Mouse (Mus musculus) cerebellum, postnatal 36 days (tissue): ENCODE data around the gene Cyth3.

Experiments
- DNase-seq, 2 experiments: peaks; one replicate each; pipeline ENCODE4 v3.0.0; 2021 to 2022; ENCODE audit warnings: mixed read lengths in 2 of 2

Cyth3 gene

GRCm38 (mm10) chr5:143669839-143670238 lies 47.6 kb downstream of the Cyth3 start:
- no peak for DNase-seq

- no peak for DNase-seq
These were observed 48.6 kb downstream of the Cyth3 start for GRCm38 (mm10) chr5:143670740-143671415.

GRCm38 (mm10) chr5:143674576-143674975 lies 52.3 kb downstream of the Cyth3 start:
- DNase-seq = no peak

- no peak for DNase-seq
These were observed 54.2 kb downstream of the Cyth3 start for GRCm38 (mm10) chr5:143676218-143676985.

- DNase-seq = no peak
These were observed 55.1 kb downstream of the Cyth3 start for GRCm38 (mm10) chr5:143677363-143677762.

- DNase-seq = no peak
These were observed 56.5 kb downstream of the Cyth3 start for GRCm38 (mm10) chr5:143678634-143679271.

- DNase-seq = no peak
These were observed 57.4 kb downstream of the Cyth3 start for GRCm38 (mm10) chr5:143679654-143680053.

GRCm38 (mm10) chr5:143683696-143684095 lies 61.4 kb downstream of the Cyth3 start:
- DNase-seq = no peak

- no peak for DNase-seq
These were observed 62.7 kb downstream of the Cyth3 start for GRCm38 (mm10) chr5:143684911-143685390.

- no peak for DNase-seq
These were observed 64.2 kb downstream of the Cyth3 start for GRCm38 (mm10) chr5:143686456-143686855.

GRCm38 (mm10) chr5:143687589-143687988 lies 65.3 kb downstream of the Cyth3 start:
- DNase-seq = no peak

- no peak for DNase-seq
These were observed 68.1 kb downstream of the Cyth3 start for GRCm38 (mm10) chr5:143690392-143690791.

GRCm38 (mm10) chr5:143690926-143691325 lies 68.7 kb downstream of the Cyth3 start:
- no peak for DNase-seq

GRCm38 (mm10) chr5:143696323-143696722 lies 74.1 kb downstream of the Cyth3 start:
- no peak for DNase-seq

GRCm38 (mm10) chr5:143698454-143698853 lies 76.2 kb downstream of the Cyth3 start:
- DNase-seq = no peak

- no peak for DNase-seq
These were observed 78.0 kb downstream of the Cyth3 start for GRCm38 (mm10) chr5:143700247-143700646.

- no peak for DNase-seq
These were observed 78.8 kb downstream of the Cyth3 start for GRCm38 (mm10) chr5:143701074-143701473.

- DNase-seq = peak; percentile 56 to 63
These were observed 82.8 kb downstream of the Cyth3 start for GRCm38 (mm10) chr5:143704875-143705658.

GRCm38 (mm10) chr5:143705659-143705982 lies 83.4 kb downstream of the Cyth3 start:
- no peak for DNase-seq

GRCm38 (mm10) chr5:143706030-143706821 lies 84.0 kb downstream of the Cyth3 start:
- DNase-seq = no peak

GRCm38 (mm10) chr5:143706822-143707200 lies 84.6 kb downstream of the Cyth3 start:
- no peak for DNase-seq

- peak; percentile 60 to 63 for DNase-seq
These were observed 89.1 kb downstream of the Cyth3 start for GRCm38 (mm10) chr5:143711326-143711725.
